Mouse (Mus musculus) bone marrow macrophage, adult 2 months (primary cell): ENCODE measurements around the gene Ubxn11.

Source experiments
- CTCF ChIP-seq: IDR thresholded peaks from 2 replicates; pipeline ENCODE4 v1.5.1; 2012; ENCODE audit warnings: low read depth, mild to moderate bottlenecking, low read length, moderate library complexity
- POLR2A ChIP-seq: IDR thresholded peaks from 2 replicates; pipeline ENCODE4 v1.6.1; 2012; ENCODE audit warnings: mild to moderate bottlenecking, low read depth, low read length, borderline replicate concordance

DNA sequence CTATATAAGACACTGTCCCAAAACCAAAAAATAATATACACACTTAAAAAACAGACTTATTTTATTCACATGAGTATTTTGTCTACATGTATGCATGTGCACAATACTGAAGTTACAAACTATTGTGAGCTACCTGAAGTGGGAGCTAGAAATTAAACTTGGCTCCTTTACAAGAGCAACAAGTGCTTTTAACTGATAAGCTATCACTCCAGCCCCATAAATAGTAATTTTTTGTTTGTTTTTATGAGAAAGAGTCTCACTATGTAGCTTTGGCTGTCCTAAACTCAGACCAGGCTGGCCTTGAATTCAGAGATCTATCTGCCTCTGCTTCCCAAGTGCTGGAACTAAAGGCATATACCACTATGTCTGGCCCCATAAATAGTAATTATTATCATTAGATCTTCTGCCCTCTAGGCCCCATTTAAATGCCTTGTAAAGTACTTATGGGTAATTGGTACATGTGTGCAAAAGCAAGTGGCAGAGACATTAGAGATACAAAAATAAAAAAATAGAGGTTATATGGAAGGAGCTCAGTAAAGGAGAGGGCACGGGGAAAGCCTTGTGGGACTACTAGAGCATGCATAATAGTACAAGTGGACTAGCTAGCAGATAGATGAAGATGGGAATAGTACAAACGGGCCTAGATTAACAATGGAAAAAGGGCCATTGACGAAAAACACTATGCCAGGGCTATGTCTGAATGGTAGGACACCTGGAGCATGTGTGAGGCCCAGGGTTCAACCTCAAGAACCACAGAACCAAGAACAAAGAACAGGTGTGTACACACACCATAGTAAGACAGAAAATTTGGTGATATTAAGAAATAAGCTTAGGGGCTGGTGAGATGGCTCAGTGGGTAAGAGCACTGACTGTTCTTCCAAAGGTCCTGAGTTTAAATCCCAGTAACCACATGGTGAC, 63.4 kb downstream of the Ubxn11 start:
- TF ChIP-seq CTCF (no peak), POLR2A (no peak)
